Mouse (Mus musculus) neural tube, embryonic 14.5 days (tissue): Measurements from ENCODE around the gene Kctd15. TPM values are rescaled to one million over a fixed set of nuclear protein-coding genes. Genes with fewer than 3 reads are reported as not detected.

Experiments used
- ATAC-seq: fragments of 200-750 bp; cut with Nextera tagmentation; 2 replicates; pipeline ENCODE4 v1.8.0; 2017; ENCODE audit warnings: low read depth, mild to moderate bottlenecking, moderate TSS enrichment, moderate library complexity
- H3K27ac ChIP-seq: fragments of 300-500 bp; sonication (generic); 2 replicates; pipeline ENCODE4 v1.5.1; 2014; ENCODE audit warnings: low read depth, mild to moderate bottlenecking, control low read depth, low read length, moderate library complexity, mixed read lengths
- H3K27me3 ChIP-seq: fragments of 300-500 bp; sonication (generic); 2 replicates; pipeline ENCODE4 v1.6.1; 2014; ENCODE audit warnings: low read length; ENCODE audit not compliant: control insufficient read depth, insufficient read depth
- H3K36me3 ChIP-seq: fragments of 300-500 bp; sonication (generic); 2 replicates; pipeline ENCODE4 v1.6.1; 2014; ENCODE audit warnings: low read length, mixed read lengths; ENCODE audit not compliant: control insufficient read depth, insufficient read depth
- H3K4me1 ChIP-seq: fragments of 300-500 bp; sonication (generic); 2 replicates; pipeline ENCODE4 v1.6.1; 2014; ENCODE audit warnings: low read length; ENCODE audit not compliant: control insufficient read depth, insufficient read depth
- H3K4me2 ChIP-seq: fragments of 300-500 bp; sonication (generic); 2 replicates; pipeline ENCODE4 v1.6.1; 2014; ENCODE audit warnings: mild to moderate bottlenecking, low read depth, low read length, control low read depth
- H3K4me3 ChIP-seq: fragments of 300-500 bp; sonication (generic); 2 replicates; pipeline ENCODE4 v1.5.1; 2014; ENCODE audit warnings: low read depth, low read length, control low read depth, mixed read lengths
- H3K9ac ChIP-seq: fragments of 300-500 bp; sonication (generic); replicated peaks from 2 replicates; pipeline ENCODE4 v1.6.1; 2014; ENCODE audit warnings: low read depth, mild to moderate bottlenecking, control low read depth, low read length, mixed read lengths
- H3K9me3 ChIP-seq: fragments of 300-500 bp; sonication (generic); 2 replicates; pipeline ENCODE4 v1.6.1; 2016; ENCODE audit warnings: low read length; ENCODE audit not compliant: control insufficient read depth
- WGBS: fragments of 180-500 bp; shearing (Covaris S2); extraction: QIAGEN DNeasy Blood & Tissue Kit; methylation state at CpG from one replicate; pipeline ENCODE4 v1.1.7; 2014; 5-methylcytosine and 5-hydroxymethylcytosine counted together
- polyA plus RNA-seq: library from polyadenylated mRNA; unstranded; fragments of >200 nt; fragmentation: Nextera tagmentation; extraction: Ambion mirVana; gene quantifications from 2 replicates; pipeline ENCODE4 v1.2.1, GENCODE M21; 2014

The Kctd15 gene
- polyA plus RNA-seq, 1 experiment from 2014 or later = 11.8 TPM

GRCm38 (mm10) chr7:34596531-34597235 lies 59.8 kb downstream of the Kctd15 start:
- no peak; the same call in 1 of the 2 replicates for ATAC-seq
- WGBS = 33% methylated on average over 14 of the region's 14 CpGs

DNA sequence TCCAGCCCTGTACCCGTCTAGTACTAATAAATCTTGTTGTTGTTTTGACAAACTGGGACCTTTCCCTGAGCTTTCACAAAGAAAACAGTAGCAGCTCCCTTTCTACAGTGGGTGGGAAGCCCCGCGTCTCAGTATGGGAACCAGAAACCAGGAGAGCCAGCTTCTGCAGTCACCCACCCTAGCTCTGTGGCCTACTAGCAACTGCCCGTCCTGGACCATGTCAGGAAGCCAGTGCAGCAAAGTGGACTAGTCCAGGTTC lies 61.3 kb downstream of the Kctd15 start:
- H3K9ac ChIP-seq = no peak overlapping the region
- WGBS = 56% methylated on average over 4 of the region's 4 CpGs
- no peak for ATAC-seq
- no peak overlapping the region for H3K27ac ChIP-seq
- no peak overlapping the region for H3K4me3 ChIP-seq
- H3K27me3 ChIP-seq = no peaks in the 10 kb centered on the region
- H3K4me2 ChIP-seq = no peak overlapping the region
- H3K4me1 ChIP-seq = peaks cover 6% of the 10 kb centered on the region; the same call in 1 of the 2 replicates
- no peaks in the 10 kb centered on the region for H3K36me3 ChIP-seq
- no peaks in the 10 kb centered on the region for H3K9me3 ChIP-seq

More at GRCm38 (mm10) chr7:34596531-34597235, 59.8 kb downstream of the Kctd15 start:
- H3K4me1 ChIP-seq = peaks cover 6% of the 10 kb centered on the region; the same call in 1 of the 2 replicates
- no peaks in the 10 kb centered on the region for H3K9me3 ChIP-seq
- H3K4me3 ChIP-seq = no peak overlapping the region
- H3K9ac ChIP-seq = no peak overlapping the region
- no peaks in the 10 kb centered on the region for H3K27me3 ChIP-seq
- H3K27ac ChIP-seq = no peak overlapping the region
- no peak overlapping the region for H3K4me2 ChIP-seq
- no peaks in the 10 kb centered on the region for H3K36me3 ChIP-seq

- Histone ChIP-seq H3K4me3 (0 out of 2 replicates have a peak overlapping the region, but pooled peaks have one; percentile 10), H3K4me2 (peak overlapping the region; percentile 46), H3K27ac (peak overlapping the region; percentile 12; the same call in 1 of the 2 replicates), H3K27me3 (no peaks in the 10 kb centered on the region), H3K36me3 (no peaks in the 10 kb centered on the region), H3K9me3 (no peaks in the 10 kb centered on the region), H3K4me1 (peaks cover 6% of the 10 kb centered on the region; the same call in 1 of the 2 replicates), H3K9ac (no peak overlapping the region; the same call in 1 of the 2 replicates)
- whole genome bisulfite sequencing = 22% methylated on average over 18 of the region's 18 CpGs
- ATAC-seq = peak; percentile 44; the same call in 1 of the 2 replicates
These were observed 61.8 kb downstream of the Kctd15 start for GRCm38 (mm10) chr7:34594501-34595306.

- Histone ChIP-seq H3K9me3 (no peaks in the 10 kb centered on the region), H3K27ac (no peak overlapping the region), H3K9ac (no peak overlapping the region), H3K4me2 (no peak overlapping the region), H3K27me3 (no peaks in the 10 kb centered on the region), H3K4me3 (no peak overlapping the region), H3K4me1 (peaks cover 6% of the 10 kb centered on the region; the same call in 1 of the 2 replicates), H3K36me3 (no peaks in the 10 kb centered on the region)
- 93% methylated on average over 11 of the region's 11 CpGs for WGBS
- no peak for ATAC-seq
These were observed 65.8 kb downstream of the Kctd15 start for GRCm38 (mm10) chr7:34590711-34591110.

Other genes starting within 250 kb of the Kctd15 start
- gene Chst8, start 156.0 kb upstream of the Kctd15 start, polyA plus RNA-seq = 9.7 and 16.9 TPM in 2 replicates